Mouse (Mus musculus): ENCODE measurements at regions not wholly inside any gene's neighbourhood (a gene's known extent, or its start where the extent isn't known, plus 50 kb on each side); places are given as distances from the start of the nearest gene placed in this dataset.

GRCm38 (mm10) chr7:72938842-72939241, 436.5 kb upstream of the Rgma start:
- no peaks in the 10 kb centered on the region for H3K4me1 ChIP-seq (ENCODE audit: control insufficient read depth, insufficient read depth, low read length)
- 0 out of 2 replicates have a peak, but pooled peaks have one; percentile 58 for ATAC-seq (ENCODE audit: insufficient read depth, low FRiP score)
- H3K4me2 ChIP-seq (ENCODE audit: low read depth, low read length), result no peak overlapping the region
- 32% methylated on average over 2 of the region's 2 CpGs for WGBS
- H3K9ac ChIP-seq (ENCODE audit: low read length), result no peak overlapping the region
- no peak overlapping the region for H3K27ac ChIP-seq (ENCODE audit: low read length)
- no peaks in the 10 kb centered on the region for H3K27me3 ChIP-seq (ENCODE audit: control insufficient read depth, insufficient read depth, low read length)
- no peaks in the 10 kb centered on the region for H3K36me3 ChIP-seq (ENCODE audit: control insufficient read depth, insufficient read depth, low read length)
- no peaks in the 10 kb centered on the region for H3K9me3 ChIP-seq (replicated peaks; ENCODE audit: control insufficient read depth, low read length)
- H3K4me3 ChIP-seq (replicated peaks; ENCODE audit: low read length), result no peak overlapping the region

DNA sequence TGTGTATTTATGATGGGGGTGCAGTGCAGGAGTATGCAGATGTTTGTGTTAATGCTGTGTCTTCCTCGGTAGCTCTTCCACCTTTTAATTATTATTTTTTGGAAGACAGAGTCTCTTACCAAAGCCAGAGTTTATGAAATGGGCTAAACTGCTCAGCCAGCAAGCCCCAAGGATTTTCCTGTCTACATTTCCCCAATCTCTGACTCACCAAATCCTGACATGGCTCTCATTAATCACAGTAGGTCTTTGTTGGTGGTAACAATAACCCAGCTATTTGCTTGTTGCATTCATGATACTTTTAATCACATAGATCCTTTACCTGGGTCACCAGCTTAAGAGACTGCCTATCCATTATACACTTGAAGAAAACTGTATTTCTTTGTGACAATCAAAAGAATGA, 427.8 kb upstream of the Rgma start:
- Histone ChIP-seq H3K4me2 (ENCODE audit: low read depth, low read length) (no peak overlapping the region), H3K4me3 (replicated peaks; ENCODE audit: low read length) (no peak overlapping the region), H3K36me3 (ENCODE audit: control insufficient read depth, insufficient read depth, low read length) (no peaks in the 10 kb centered on the region), H3K4me1 (ENCODE audit: control insufficient read depth, insufficient read depth, low read length) (peaks cover 10% of the 10 kb centered on the region), H3K9ac (ENCODE audit: low read length) (no peak overlapping the region), H3K27ac (ENCODE audit: low read length) (no peak overlapping the region), H3K9me3 (replicated peaks; ENCODE audit: control insufficient read depth, low read length) (no peaks in the 10 kb centered on the region), H3K27me3 (ENCODE audit: control insufficient read depth, insufficient read depth, low read length) (no peaks in the 10 kb centered on the region)
- 50% methylated on average over 1 of the region's 1 CpGs for WGBS
- ATAC-seq (ENCODE audit: insufficient read depth, low FRiP score), result no peak

- Histone ChIP-seq H3K27me3 (ENCODE audit: control insufficient read depth, insufficient read depth, low read length) (no peaks in the 10 kb centered on the region), H3K4me3 (replicated peaks; ENCODE audit: low read length) (no peak overlapping the region), H3K9me3 (replicated peaks; ENCODE audit: control insufficient read depth, low read length) (no peaks in the 10 kb centered on the region), H3K4me2 (ENCODE audit: low read depth, low read length) (no peak overlapping the region), H3K9ac (ENCODE audit: low read length) (no peak overlapping the region), H3K27ac (ENCODE audit: low read length) (no peak overlapping the region), H3K4me1 (ENCODE audit: control insufficient read depth, insufficient read depth, low read length) (peaks cover 10% of the 10 kb centered on the region), H3K36me3 (ENCODE audit: control insufficient read depth, insufficient read depth, low read length) (no peaks in the 10 kb centered on the region)
- WGBS, result 40% methylated on average over 5 of the region's 5 CpGs
- no peak for ATAC-seq (ENCODE audit: insufficient read depth, low FRiP score)
Observed at GRCm38 (mm10) chr7:72948026-72948425, 427.3 kb upstream of the Rgma start.

- H3K9me3 ChIP-seq (replicated peaks; ENCODE audit: control insufficient read depth, low read length), result no peaks in the 10 kb centered on the region
- peak; percentile 58; the same call in 1 of the 2 replicates for ATAC-seq (ENCODE audit: insufficient read depth, low FRiP score)
- H3K9ac ChIP-seq (ENCODE audit: low read length), result no peak overlapping the region
- H3K4me3 ChIP-seq (replicated peaks; ENCODE audit: low read length), result no peak overlapping the region
- no peak overlapping the region; the same call in 1 of the 2 replicates for H3K27ac ChIP-seq (ENCODE audit: low read length)
- H3K36me3 ChIP-seq (ENCODE audit: control insufficient read depth, insufficient read depth, low read length), result no peaks in the 10 kb centered on the region
- WGBS, result 43% methylated on average over 3 of the region's 3 CpGs
- peaks cover 10% of the 10 kb centered on the region for H3K4me1 ChIP-seq (ENCODE audit: control insufficient read depth, insufficient read depth, low read length)
- no peaks in the 10 kb centered on the region for H3K27me3 ChIP-seq (ENCODE audit: control insufficient read depth, insufficient read depth, low read length)
- H3K4me2 ChIP-seq (ENCODE audit: low read depth, low read length), result no peak overlapping the region
Observed at GRCm38 (mm10) chr7:72948666-72949065, 426.6 kb upstream of the Rgma start.

GRCm38 (mm10) chr7:72949886-72950285, 425.4 kb upstream of the Rgma start:
- ATAC-seq (ENCODE audit: insufficient read depth, low FRiP score), result no peak
- H3K9ac ChIP-seq (ENCODE audit: low read length), result no peak overlapping the region

DNA sequence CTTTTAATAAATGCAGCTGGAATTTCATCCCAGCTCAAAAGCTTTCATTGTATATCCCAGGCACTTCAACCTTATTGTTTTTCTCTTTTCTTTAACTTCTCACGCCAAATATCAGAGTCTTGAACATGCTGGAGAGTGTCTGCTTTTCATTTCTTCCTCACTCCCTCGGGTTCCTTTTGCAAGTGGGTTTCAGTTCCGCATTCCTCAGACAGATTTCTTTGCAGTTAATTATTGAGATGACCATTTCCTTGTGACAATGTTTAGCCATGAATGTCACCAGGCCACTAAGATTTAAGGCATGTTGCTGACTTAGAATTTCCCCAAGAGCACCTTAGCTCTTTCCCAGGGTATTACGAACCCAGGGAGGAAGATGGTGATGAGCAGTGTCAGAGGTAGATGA, 417.6 kb upstream of the Rgma start:
- Histone ChIP-seq H3K27me3 (ENCODE audit: control insufficient read depth, insufficient read depth, low read length) (no peaks in the 10 kb centered on the region), H3K4me3 (replicated peaks; ENCODE audit: low read length) (no peak overlapping the region), H3K4me2 (ENCODE audit: low read depth, low read length) (no peak overlapping the region), H3K4me1 (ENCODE audit: control insufficient read depth, insufficient read depth, low read length) (no peaks in the 10 kb centered on the region), H3K27ac (ENCODE audit: low read length) (no peak overlapping the region), H3K9ac (ENCODE audit: low read length) (no peak overlapping the region), H3K9me3 (replicated peaks; ENCODE audit: control insufficient read depth, low read length) (no peaks in the 10 kb centered on the region), H3K36me3 (ENCODE audit: control insufficient read depth, insufficient read depth, low read length) (no peaks in the 10 kb centered on the region)
- ATAC-seq (ENCODE audit: insufficient read depth, low FRiP score), result no peak
- WGBS, result 54% methylated on average over 4 of the region's 4 CpGs

More at GRCm38 (mm10) chr7:72949886-72950285, 425.4 kb upstream of the Rgma start:
- Histone ChIP-seq H3K4me2 (ENCODE audit: low read depth, low read length) (no peak overlapping the region), H3K27ac (ENCODE audit: low read length) (no peak overlapping the region), H3K4me1 (ENCODE audit: control insufficient read depth, insufficient read depth, low read length) (peaks cover 10% of the 10 kb centered on the region), H3K9me3 (replicated peaks; ENCODE audit: control insufficient read depth, low read length) (no peaks in the 10 kb centered on the region), H3K4me3 (replicated peaks; ENCODE audit: low read length) (no peak overlapping the region), H3K36me3 (ENCODE audit: control insufficient read depth, insufficient read depth, low read length) (no peaks in the 10 kb centered on the region), H3K27me3 (ENCODE audit: control insufficient read depth, insufficient read depth, low read length) (no peaks in the 10 kb centered on the region)
- 37% methylated on average over 7 of the region's 7 CpGs for WGBS

- Histone ChIP-seq H3K36me3 (ENCODE audit: control insufficient read depth, insufficient read depth, low read length) (no peaks in the 10 kb centered on the region), H3K9me3 (replicated peaks; ENCODE audit: control insufficient read depth, low read length) (no peaks in the 10 kb centered on the region), H3K27me3 (ENCODE audit: control insufficient read depth, insufficient read depth, low read length) (no peaks in the 10 kb centered on the region), H3K4me1 (ENCODE audit: control insufficient read depth, insufficient read depth, low read length) (no peaks in the 10 kb centered on the region), H3K27ac (ENCODE audit: low read length) (no peak overlapping the region), H3K9ac (ENCODE audit: low read length) (no peak overlapping the region), H3K4me3 (replicated peaks; ENCODE audit: low read length) (no peak overlapping the region), H3K4me2 (ENCODE audit: low read depth, low read length) (no peak overlapping the region)
- 64% methylated on average over 4 of the region's 4 CpGs for WGBS
- no peak for ATAC-seq (ENCODE audit: insufficient read depth, low FRiP score)
Observed at GRCm38 (mm10) chr7:72961321-72961720, 414.0 kb upstream of the Rgma start.

GRCm38 (mm10) chr7:72962815-72963214, 412.5 kb upstream of the Rgma start:
- no peak for ATAC-seq (ENCODE audit: insufficient read depth, low FRiP score)
- Histone ChIP-seq H3K4me2 (ENCODE audit: low read depth, low read length) (no peak overlapping the region), H3K9ac (ENCODE audit: low read length) (no peak overlapping the region), H3K4me1 (ENCODE audit: control insufficient read depth, insufficient read depth, low read length) (no peaks in the 10 kb centered on the region), H3K9me3 (replicated peaks; ENCODE audit: control insufficient read depth, low read length) (no peaks in the 10 kb centered on the region), H3K27me3 (ENCODE audit: control insufficient read depth, insufficient read depth, low read length) (no peaks in the 10 kb centered on the region), H3K4me3 (replicated peaks; ENCODE audit: low read length) (no peak overlapping the region), H3K36me3 (ENCODE audit: control insufficient read depth, insufficient read depth, low read length) (no peaks in the 10 kb centered on the region), H3K27ac (ENCODE audit: low read length) (no peak overlapping the region)
- WGBS, result 55% methylated on average over 3 of the region's 3 CpGs

DNA sequence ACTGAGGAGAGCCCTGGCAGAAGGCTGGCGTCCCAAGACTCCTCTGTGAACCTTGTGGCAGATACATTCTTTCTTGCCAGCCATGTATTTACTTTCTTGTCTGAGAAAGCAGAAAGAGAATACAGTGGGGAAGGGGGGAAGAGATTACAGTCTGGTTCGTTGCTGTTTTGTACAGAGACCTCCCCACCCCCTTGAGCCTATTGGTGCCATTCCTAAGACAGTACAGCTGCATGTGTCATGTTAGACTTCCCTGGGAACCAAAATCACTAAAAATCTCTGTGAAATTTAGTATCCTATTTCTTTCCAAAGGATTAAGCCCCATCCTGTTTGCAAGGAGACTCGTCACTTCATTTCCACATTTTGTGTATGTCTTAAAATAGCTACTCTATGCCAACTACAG, 411.4 kb upstream of the Rgma start:
- WGBS, result 52% methylated on average over 3 of the region's 3 CpGs
- no peak overlapping the region for H3K4me3 ChIP-seq (replicated peaks; ENCODE audit: low read length)

DNA sequence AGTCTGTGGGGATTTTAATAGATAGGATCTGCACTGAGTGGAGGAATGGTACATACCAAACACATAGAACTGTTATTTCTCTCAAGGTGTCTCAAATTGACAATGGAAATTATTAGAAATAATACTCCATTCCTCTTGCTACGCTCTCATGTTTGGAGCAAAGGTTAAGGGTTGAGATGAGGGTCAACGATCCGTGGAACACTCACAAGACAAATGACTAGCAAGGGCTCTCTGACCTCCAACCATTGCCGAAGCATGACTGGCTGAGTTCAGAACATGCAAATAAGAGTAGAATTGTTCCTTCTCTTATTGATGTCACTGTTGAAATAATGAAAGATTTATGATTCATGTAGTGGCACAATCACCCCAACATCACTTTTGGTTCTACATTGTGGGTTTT, 407.1 kb upstream of the Rgma start:
- Histone ChIP-seq H3K4me1 (ENCODE audit: control insufficient read depth, insufficient read depth, low read length) (no peaks in the 10 kb centered on the region; the same call in 1 of the 2 replicates), H3K36me3 (ENCODE audit: control insufficient read depth, insufficient read depth, low read length) (no peaks in the 10 kb centered on the region), H3K9ac (ENCODE audit: low read length) (no peak overlapping the region), H3K9me3 (replicated peaks; ENCODE audit: control insufficient read depth, low read length) (no peaks in the 10 kb centered on the region), H3K27ac (ENCODE audit: low read length) (no peak overlapping the region), H3K27me3 (ENCODE audit: control insufficient read depth, insufficient read depth, low read length) (no peaks in the 10 kb centered on the region), H3K4me2 (ENCODE audit: low read depth, low read length) (no peak overlapping the region), H3K4me3 (replicated peaks; ENCODE audit: low read length) (no peak overlapping the region)
- 56% methylated on average over 4 of the region's 4 CpGs for WGBS
- no peak for ATAC-seq (ENCODE audit: insufficient read depth, low FRiP score)

More for the DNA sequence above, 411.4 kb upstream of the Rgma start:
- Histone ChIP-seq H3K27ac (ENCODE audit: low read length) (no peak overlapping the region), H3K36me3 (ENCODE audit: control insufficient read depth, insufficient read depth, low read length) (no peaks in the 10 kb centered on the region), H3K4me1 (ENCODE audit: control insufficient read depth, insufficient read depth, low read length) (no peaks in the 10 kb centered on the region), H3K9ac (ENCODE audit: low read length) (no peak overlapping the region), H3K9me3 (replicated peaks; ENCODE audit: control insufficient read depth, low read length) (no peaks in the 10 kb centered on the region), H3K4me2 (ENCODE audit: low read depth, low read length) (no peak overlapping the region), H3K27me3 (ENCODE audit: control insufficient read depth, insufficient read depth, low read length) (no peaks in the 10 kb centered on the region)
- no peak for ATAC-seq (ENCODE audit: insufficient read depth, low FRiP score)
